Mouse (Mus musculus): ENCODE results near the gene Itprid1. TPM values are rescaled to one million over a fixed set of nuclear protein-coding genes. Genes with fewer than 3 reads are reported as not detected.

The Itprid1 gene
- polyA plus RNA-seq, 2 experiments: 0.07 to 0.19 TPM

- no peak overlapping the region for H3K27ac ChIP-seq (replicated peaks; ENCODE audit: low read depth, low read length)
- DNase-seq (ENCODE audit: low spot score) (no peak), ATAC-seq (ENCODE audit: low FRiP score, low read depth) (no peak)
- WGBS: 83% methylated on average over 4 of the region's 4 CpGs
- no peaks in the 10 kb centered on the region for H3K4me1 ChIP-seq (ENCODE audit: control insufficient read depth, insufficient read depth, low read length)
- no peak overlapping the region for H3K4me2 ChIP-seq (replicated peaks; ENCODE audit: low read depth, low read length, severe bottlenecking)
- H3K9me3 ChIP-seq (ENCODE audit: control insufficient read depth, low read length): no peaks in the 10 kb centered on the region
- no peak overlapping the region for H3K4me3 ChIP-seq (replicated peaks; ENCODE audit: low read length)
- TF ChIP-seq POLR2A (IDR thresholded peaks at IDR 0.05; ENCODE audit: borderline replicate concordance, extremely low read depth, insufficient read depth, insufficient read length): no peak
- no peaks in the 10 kb centered on the region for H3K27me3 ChIP-seq (ENCODE audit: control insufficient read depth, insufficient read depth, low read length)
- H3K36me3 ChIP-seq (ENCODE audit: control insufficient read depth, insufficient read depth, low read length): no peaks in the 10 kb centered on the region
- H3K9ac ChIP-seq (ENCODE audit: low read depth, low read length, severe bottlenecking): no peak overlapping the region
These were observed 172.0 kb downstream of the Itprid1 start for GRCm38 (mm10) chr6:56008711-56009110.

GRCm38 (mm10) chr6:56012384-56012783 is 175.7 kb downstream of the Itprid1 start:
- TF ChIP-seq POLR2A (IDR thresholded peaks at IDR 0.05; ENCODE audit: borderline replicate concordance, extremely low read depth, insufficient read depth, insufficient read length): no peak
- DNase-seq (ENCODE audit: low spot score): no peak
- WGBS: 48% methylated on average over 5 of the region's 5 CpGs
- H3K9me3 ChIP-seq (ENCODE audit: control insufficient read depth, low read length): no peaks in the 10 kb centered on the region
- no peak overlapping the region for H3K9ac ChIP-seq (ENCODE audit: low read depth, low read length, severe bottlenecking)
- H3K4me2 ChIP-seq (replicated peaks; ENCODE audit: low read depth, low read length, severe bottlenecking): no peak overlapping the region
- ATAC-seq (ENCODE audit: low FRiP score, low read depth): no peak
- no peaks in the 10 kb centered on the region for H3K27me3 ChIP-seq (ENCODE audit: control insufficient read depth, insufficient read depth, low read length)
- no peaks in the 10 kb centered on the region for H3K4me1 ChIP-seq (ENCODE audit: control insufficient read depth, insufficient read depth, low read length)
- H3K4me3 ChIP-seq (replicated peaks; ENCODE audit: low read length): no peak overlapping the region
- no peak overlapping the region for H3K27ac ChIP-seq (replicated peaks; ENCODE audit: low read depth, low read length)
- H3K36me3 ChIP-seq (ENCODE audit: control insufficient read depth, insufficient read depth, low read length): no peaks in the 10 kb centered on the region

- no peak within 1 kb of the TSS for H3K9ac ChIP-seq (ENCODE audit: low read depth, low read length, severe bottlenecking)
- H3K9me3 ChIP-seq (ENCODE audit: control insufficient read depth, low read length): no peaks in the 10 kb centered on the region
- H3K27me3 ChIP-seq (ENCODE audit: control insufficient read depth, insufficient read depth, low read length): no peaks in the 10 kb centered on the region
- 71% methylated on average over 16 of the region's 16 CpGs for WGBS
- ATAC-seq (ENCODE audit: low FRiP score, low read depth): no peak
- no peak within 1 kb of the TSS for H3K27ac ChIP-seq (replicated peaks; ENCODE audit: low read depth, low read length)
- TF ChIP-seq POLR2A (IDR thresholded peaks at IDR 0.05; ENCODE audit: borderline replicate concordance, extremely low read depth, insufficient read depth, insufficient read length): no peak
- no peaks in the 10 kb centered on the region for H3K4me1 ChIP-seq (ENCODE audit: control insufficient read depth, insufficient read depth, low read length)
- no peak within 1 kb of the TSS for H3K4me2 ChIP-seq (replicated peaks; ENCODE audit: low read depth, low read length, severe bottlenecking)
- no peak for DNase-seq (ENCODE audit: low spot score)
- no peak within 1 kb of the TSS for H3K4me3 ChIP-seq (replicated peaks; ENCODE audit: low read length)
- H3K36me3 ChIP-seq (ENCODE audit: control insufficient read depth, insufficient read depth, low read length): no peaks in the 10 kb centered on the region
These were observed 180.7 kb downstream of the Itprid1 start, which contains the start of gene Ppp1r17 for GRCm38 (mm10) chr6:56017291-56017994. Gene Ppp1r17, plus strand, starts transcription at chr6:56017497.

- 46% methylated on average over 2 of the region's 2 CpGs for WGBS
- Histone ChIP-seq H3K9ac (ENCODE audit: low read depth, low read length, severe bottlenecking) (no peak overlapping the region), H3K27ac (replicated peaks; ENCODE audit: low read depth, low read length) (no peak overlapping the region), H3K4me2 (replicated peaks; ENCODE audit: low read depth, low read length, severe bottlenecking) (no peak overlapping the region), H3K4me3 (replicated peaks; ENCODE audit: low read length) (no peak overlapping the region), H3K9me3 (ENCODE audit: control insufficient read depth, low read length) (no peaks in the 10 kb centered on the region), H3K36me3 (ENCODE audit: control insufficient read depth, insufficient read depth, low read length) (no peaks in the 10 kb centered on the region), H3K4me1 (ENCODE audit: control insufficient read depth, insufficient read depth, low read length) (no peaks in the 10 kb centered on the region), H3K27me3 (ENCODE audit: control insufficient read depth, insufficient read depth, low read length) (no peaks in the 10 kb centered on the region)
- DNase-seq (ENCODE audit: low spot score) (no peak), ATAC-seq (ENCODE audit: low FRiP score, low read depth) (no peak)
- TF ChIP-seq POLR2A (IDR thresholded peaks at IDR 0.05; ENCODE audit: borderline replicate concordance, extremely low read depth, insufficient read depth, insufficient read length): no peak
These were observed 182.9 kb downstream of the Itprid1 start for GRCm38 (mm10) chr6:56019632-56020031.

GRCm38 (mm10) chr6:56025533-56025932 is 188.8 kb downstream of the Itprid1 start:
- Histone ChIP-seq H3K36me3 (ENCODE audit: control insufficient read depth, insufficient read depth, low read length) (no peaks in the 10 kb centered on the region), H3K4me2 (replicated peaks; ENCODE audit: low read depth, low read length, severe bottlenecking) (no peak overlapping the region), H3K9me3 (ENCODE audit: control insufficient read depth, low read length) (no peaks in the 10 kb centered on the region), H3K27me3 (ENCODE audit: control insufficient read depth, insufficient read depth, low read length) (no peaks in the 10 kb centered on the region), H3K4me3 (replicated peaks; ENCODE audit: low read length) (no peak overlapping the region), H3K9ac (ENCODE audit: low read depth, low read length, severe bottlenecking) (no peak overlapping the region), H3K27ac (replicated peaks; ENCODE audit: low read depth, low read length) (no peak overlapping the region), H3K4me1 (ENCODE audit: control insufficient read depth, insufficient read depth, low read length) (no peaks in the 10 kb centered on the region)
- DNase-seq (ENCODE audit: low spot score): no peak
- ATAC-seq (ENCODE audit: low FRiP score, low read depth): no peak
- WGBS: 69% methylated on average over 2 of the region's 2 CpGs
- no peak for TF ChIP-seq POLR2A (IDR thresholded peaks at IDR 0.05; ENCODE audit: borderline replicate concordance, extremely low read depth, insufficient read depth, insufficient read length)

Data from limb, embryonic 14.5 days (tissue).